Mouse (Mus musculus): ENCODE results near the gene Birc3. TPM values are rescaled to one million over a fixed set of nuclear protein-coding genes. Genes with fewer than 3 reads are reported as not detected.

The Birc3 gene
- 1 to 10 TPM in 1 of 2 experiments, under 1 TPM in 1; 0.46 to 6.4 TPM for polyA plus RNA-seq (2012; fragmentation: generic; extraction: Trizol)

DNA sequence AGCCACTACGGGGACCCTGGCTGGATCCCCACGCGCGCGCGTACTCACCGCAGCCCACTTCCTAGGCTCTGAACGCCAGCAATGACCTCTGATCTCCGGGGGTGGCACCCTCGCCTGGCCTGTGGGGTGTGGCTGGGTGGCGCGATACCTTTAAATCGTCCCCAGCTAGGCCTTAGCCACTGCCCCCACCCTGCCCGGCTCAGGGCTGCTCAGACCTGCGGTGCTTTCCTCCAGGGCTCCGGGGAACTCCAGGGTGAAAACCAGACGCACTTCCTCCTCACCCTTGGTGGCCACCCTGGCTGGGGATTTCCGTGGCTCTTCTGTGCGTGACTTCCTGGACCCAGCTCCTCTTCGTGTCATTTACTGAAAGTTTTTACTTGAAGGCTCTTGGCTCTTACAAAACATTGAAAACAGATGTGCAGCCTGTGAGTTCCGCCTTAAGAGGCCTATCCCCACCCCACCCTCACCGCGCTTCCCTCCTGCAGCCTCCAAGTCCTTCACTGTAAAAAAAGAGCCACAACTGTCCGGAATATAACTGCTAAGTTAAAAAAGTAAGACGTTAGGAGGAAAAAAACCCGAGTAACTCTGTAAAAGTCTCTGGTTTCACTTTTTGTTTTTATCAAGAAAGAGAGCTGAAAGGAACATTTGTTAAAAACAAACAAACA lies at the start of gene Birc3:
TSS of gene Birc3 (minus strand) at position 412 of the 665 bp plus-strand sequence.

DNA sequence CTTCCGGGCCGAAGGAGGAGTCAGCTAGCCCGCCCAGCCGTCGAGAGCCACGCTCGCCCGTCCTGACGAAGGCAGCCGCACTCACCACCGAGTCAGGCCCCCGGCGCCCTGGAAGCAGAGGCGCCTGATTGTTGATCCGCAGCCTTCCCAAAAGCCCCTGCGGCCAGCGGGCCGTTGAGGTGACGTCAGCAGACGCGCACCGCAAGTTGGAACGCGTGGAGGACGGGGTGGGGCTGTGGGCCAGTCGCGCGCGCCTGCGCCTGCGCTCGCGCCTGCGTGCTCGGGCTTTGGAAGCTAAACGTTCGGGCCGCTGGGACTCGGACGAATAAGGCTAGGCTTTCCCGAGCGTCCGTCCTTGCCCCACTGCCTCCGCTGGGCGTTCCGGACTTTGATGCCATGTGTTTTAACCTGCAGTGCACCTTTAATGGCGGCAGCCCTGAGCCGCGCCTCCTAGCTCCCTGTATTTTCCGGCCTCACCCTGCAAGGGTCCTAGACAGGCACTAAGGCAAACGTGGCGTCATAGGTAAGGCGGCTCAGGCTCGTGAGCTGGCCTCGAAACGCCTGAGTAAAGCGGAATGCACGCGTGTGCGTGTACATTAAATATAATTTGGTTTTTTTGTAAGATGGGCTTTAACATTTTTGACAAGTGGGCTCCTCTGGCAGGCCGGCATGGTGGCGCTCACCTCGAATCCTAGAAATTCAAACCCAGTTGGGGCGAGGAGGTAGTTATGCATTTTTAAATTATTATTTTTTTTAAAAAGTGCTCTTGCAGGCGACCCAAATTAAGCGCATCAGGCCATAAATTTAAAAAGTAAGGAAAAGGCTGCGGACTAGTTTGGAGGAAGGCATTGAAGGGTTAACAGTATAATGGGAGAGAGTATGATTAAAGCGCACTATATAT lies 35.8 kb downstream of the Birc3 start, which contains the start of gene Birc2:
TSS of gene Birc2 (minus strand) at position 160 of the 901 bp plus-strand sequence.

Other genes starting within 250 kb of the Birc3 start
- gene Mmp20, start 245.0 kb downstream of the Birc3 start, polyA plus RNA-seq (2012; fragmentation: generic; extraction: Trizol), result not detected
- gene Mmp7, start 181.1 kb downstream of the Birc3 start, polyA plus RNA-seq (2012; fragmentation: generic; extraction: Trizol), result not detected
- gene Tmem123, start 109.1 kb downstream of the Birc3 start, polyA plus RNA-seq (2012; fragmentation: generic; extraction: Trizol), result 10 to 100 TPM in 1 of 2 experiments, 1 to 10 TPM in 1; 1.5 to 10.8 TPM
- gene Birc2, start 36.1 kb downstream of the Birc3 start, polyA plus RNA-seq (2012; fragmentation: generic; extraction: Trizol), result 1 to 10 TPM in 1 of 2 experiments, under 1 TPM in 1; 0.20 to 6.0 TPM
- gene Yap1, start 131.4 kb upstream of the Birc3 start, polyA plus RNA-seq (2012; fragmentation: generic; extraction: Trizol), result 10 to 100 TPM in 1 of 2 experiments, 1 to 10 TPM in 1; 5.4 to 33.2 TPM
- gene Cfap300, start 169.6 kb upstream of the Birc3 start, polyA plus RNA-seq (2012; fragmentation: generic; extraction: Trizol), result 1 to 10 TPM in 1 of 2 experiments, under 1 TPM in 1; 0.43 to 3.4 TPM